Mouse (Mus musculus) limb, embryonic 14.5 days (tissue): ENCODE results near the gene Nlrp10. TPM values are rescaled to one million over a fixed set of nuclear protein-coding genes. Genes with fewer than 3 reads are reported as not detected.

Experiments
- ATAC-seq: fragments of 200-750 bp; cut with Nextera tagmentation; 2 replicates; pipeline ENCODE4 v1.8.0; 2017; ENCODE audit warnings: low read depth, moderate number of reproducible peaks, moderate TSS enrichment; ENCODE audit not compliant: low FRiP score
- DNase-seq: peaks from one replicate; pipeline ENCODE4 v3.0.0-alpha.2; 2015; ENCODE audit warnings: low spot score
- H3K27ac ChIP-seq: fragments of 300-500 bp; sonication (generic); replicated peaks from 2 replicates; pipeline ENCODE4 v1.5.1; 2014; ENCODE audit warnings: low read depth, mild to moderate bottlenecking, low read length, moderate library complexity, mixed read lengths
- H3K27me3 ChIP-seq: fragments of 300-500 bp; sonication (generic); 2 replicates; pipeline ENCODE4 v1.6.1; 2014; ENCODE audit warnings: low read length, mixed read lengths; ENCODE audit not compliant: control insufficient read depth, insufficient read depth
- H3K36me3 ChIP-seq: fragments of 300-500 bp; sonication (generic); 2 replicates; pipeline ENCODE4 v1.6.1; 2014; ENCODE audit warnings: mild to moderate bottlenecking, low read length, moderate library complexity, mixed read lengths; ENCODE audit not compliant: control insufficient read depth, insufficient read depth
- H3K4me1 ChIP-seq: fragments of 300-500 bp; sonication (generic); 2 replicates; pipeline ENCODE4 v1.6.1; 2014; ENCODE audit warnings: antibody characterized with exemption, low read length, mixed read lengths; ENCODE audit not compliant: control insufficient read depth, insufficient read depth
- H3K4me2 ChIP-seq: fragments of 300-500 bp; sonication (generic); replicated peaks from 2 replicates; pipeline ENCODE4 v1.6.1; 2014; ENCODE audit warnings: low read depth, mild to moderate bottlenecking, low read length, moderate library complexity; ENCODE audit not compliant: severe bottlenecking
- H3K4me3 ChIP-seq: fragments of 300-500 bp; sonication (generic); replicated peaks from 2 replicates; pipeline ENCODE4 v1.5.1; 2014; ENCODE audit warnings: low read length
- H3K9ac ChIP-seq: fragments of 300-500 bp; sonication (generic); 2 replicates; pipeline ENCODE4 v1.6.1; 2014; ENCODE audit warnings: mild to moderate bottlenecking, low read depth, low read length, moderate library complexity; ENCODE audit not compliant: severe bottlenecking
- H3K9me3 ChIP-seq: fragments of 300-500 bp; sonication (generic); 2 replicates; pipeline ENCODE4 v1.6.1; 2016; ENCODE audit warnings: low read length; ENCODE audit not compliant: control insufficient read depth
- POLR2A ChIP-seq: fragments of 200-500 bp; IDR thresholded peaks from 2 replicates; pipeline ENCODE4 v1.8.0; 2012; ENCODE audit warnings: inconsistent platforms, mild to moderate bottlenecking, moderate library complexity, borderline replicate concordance; ENCODE audit not compliant: insufficient read depth, insufficient read length; ENCODE audit errors: extremely low read depth
- WGBS: fragments of 180-500 bp; shearing (Covaris S2); extraction: QIAGEN DNeasy Blood & Tissue Kit; methylation state at CpG from one replicate; pipeline ENCODE4 v1.1.7; 2014; 5-methylcytosine and 5-hydroxymethylcytosine counted together
- polyA plus RNA-seq, 2 experiments: library from polyadenylated mRNA; depleted of rRNA in 1 of 2; stranded (reverse) in 1 of 2; unstranded in 1 of 2; fragments of >200 nt; fragmentation: Nextera tagmentation in 1 of 2; extraction: Ambion mirVana in 1 of 2; gene quantifications; 2 replicates each; pipeline versions ENCODE4 v1.2.1 to v1.2.3; 2012 to 2014

Gene Nlrp10
- polyA plus RNA-seq, 2 experiments: 0.10 TPM

- Histone ChIP-seq H3K4me2 (no peak overlapping the region), H3K27me3 (peaks cover 29% of the 10 kb centered on the region), H3K9me3 (no peaks in the 10 kb centered on the region), H3K9ac (no peak overlapping the region), H3K4me3 (no peak overlapping the region), H3K36me3 (peaks cover 14% of the 10 kb centered on the region; the same call in 1 of the 2 replicates), H3K4me1 (no peaks in the 10 kb centered on the region), H3K27ac (no peak overlapping the region)
- ATAC-seq (no peak), DNase-seq (no peak)
- no peak for TF ChIP-seq POLR2A
Measured at GRCm38 (mm10) chr7:108948611-108949010, 18.6 kb upstream of the Nlrp10 start.

- Histone ChIP-seq H3K4me3 (no peak overlapping the region), H3K4me1 (no peaks in the 10 kb centered on the region), H3K9ac (no peak overlapping the region), H3K27ac (no peak overlapping the region), H3K9me3 (no peaks in the 10 kb centered on the region), H3K27me3 (no peaks in the 10 kb centered on the region), H3K4me2 (no peak overlapping the region), H3K36me3 (peaks cover 57% of the 10 kb centered on the region)
- no peak for TF ChIP-seq POLR2A
- ATAC-seq (no peak), DNase-seq (no peak)
- 8% methylated on average over 2 of the region's 2 CpGs for WGBS
Measured at GRCm38 (mm10) chr7:108944002-108944401, 14.0 kb upstream of the Nlrp10 start.

DNA sequence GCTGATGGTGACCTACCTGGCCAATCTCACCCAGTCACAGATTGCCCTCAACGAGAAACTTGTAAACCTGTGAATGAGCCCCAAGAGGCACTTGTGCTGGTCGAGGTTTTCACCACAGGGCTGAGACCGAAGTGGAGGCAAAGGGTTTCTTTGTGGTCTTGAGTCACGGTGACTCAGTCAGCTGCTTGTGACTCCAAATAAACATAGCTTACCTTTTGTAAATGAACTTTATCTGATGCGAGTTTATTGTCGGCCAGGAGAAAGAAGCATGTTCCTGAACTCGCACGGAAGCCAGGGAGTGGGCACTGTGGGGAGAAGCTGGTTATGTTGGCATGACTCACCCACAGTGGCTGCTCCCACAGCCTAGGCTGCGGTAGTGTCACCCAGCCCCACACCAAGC, 11.5 kb upstream of the Nlrp10 start:
- DNase-seq (no peak), ATAC-seq (no peak)
- H3K36me3 ChIP-seq: peaks cover 75% of the 10 kb centered on the region
- no peaks in the 10 kb centered on the region for H3K4me1 ChIP-seq
- WGBS: 88% methylated on average over 9 of the region's 9 CpGs
- no peak overlapping the region for H3K4me2 ChIP-seq
- no peak overlapping the region for H3K4me3 ChIP-seq
- no peak overlapping the region for H3K9ac ChIP-seq
- no peak for TF ChIP-seq POLR2A
- no peaks in the 10 kb centered on the region for H3K27me3 ChIP-seq
- no peaks in the 10 kb centered on the region for H3K9me3 ChIP-seq
- no peak overlapping the region for H3K27ac ChIP-seq

- no peaks in the 10 kb centered on the region for H3K9me3 ChIP-seq
- H3K4me1 ChIP-seq: peaks cover 11% of the 10 kb centered on the region
- DNase-seq: no peak
- 91% methylated on average over 4 of the region's 4 CpGs for WGBS
- no peak for ATAC-seq
- H3K27me3 ChIP-seq: no peaks in the 10 kb centered on the region
- H3K27ac ChIP-seq: no peak overlapping the region
- peaks cover 44% of the 10 kb centered on the region for H3K36me3 ChIP-seq
- no peak overlapping the region for H3K4me3 ChIP-seq
- H3K9ac ChIP-seq: no peak overlapping the region
- H3K4me2 ChIP-seq: no peak overlapping the region
- no peak for TF ChIP-seq POLR2A
Measured at GRCm38 (mm10) chr7:108936591-108936990, 6.6 kb upstream of the Nlrp10 start.

GRCm38 (mm10) chr7:108935411-108935810, 5.4 kb upstream of the Nlrp10 start:
- Histone ChIP-seq H3K36me3 (peaks cover 32% of the 10 kb centered on the region), H3K27ac (no peak overlapping the region), H3K9ac (no peak overlapping the region; the same call in 1 of the 2 replicates), H3K4me1 (peaks cover 11% of the 10 kb centered on the region), H3K9me3 (no peaks in the 10 kb centered on the region), H3K27me3 (no peaks in the 10 kb centered on the region), H3K4me3 (peak overlapping the region; percentile 91), H3K4me2 (peak overlapping the region; percentile 81)
- no peak for DNase-seq
- no peak for TF ChIP-seq POLR2A
- WGBS: 88% methylated on average over 7 of the region's 7 CpGs
- no peak for ATAC-seq

DNA sequence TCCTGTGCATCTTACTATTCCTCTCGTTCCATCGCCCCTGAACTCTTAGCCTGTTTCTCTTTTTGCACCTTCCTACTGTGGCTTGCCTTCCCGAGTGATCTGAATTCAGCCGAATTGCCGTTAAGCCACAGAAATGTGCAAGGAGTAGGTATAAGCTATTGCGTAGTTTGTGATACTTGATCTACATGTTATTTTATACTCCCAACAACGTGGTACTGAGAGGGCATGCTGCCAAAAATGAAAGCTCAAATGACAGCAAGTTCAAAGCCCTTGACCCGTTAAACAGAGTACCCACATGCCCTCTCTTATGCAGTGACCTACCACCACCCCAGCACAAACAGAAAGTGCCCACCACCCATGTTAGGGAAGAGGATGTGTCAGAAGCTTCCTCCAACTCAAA, 4.9 kb upstream of the Nlrp10 start:
- H3K4me1 ChIP-seq: peaks cover 11% of the 10 kb centered on the region
- H3K9me3 ChIP-seq: no peaks in the 10 kb centered on the region
- peak overlapping the region; percentile 93 for H3K9ac ChIP-seq
- H3K27me3 ChIP-seq: no peaks in the 10 kb centered on the region
- no peak for DNase-seq
- 4% methylated on average over 8 of the region's 8 CpGs for WGBS
- H3K4me3 ChIP-seq: peak overlapping the region; percentile 91
- peaks cover 26% of the 10 kb centered on the region for H3K36me3 ChIP-seq
- no peak for ATAC-seq
- H3K27ac ChIP-seq: peak overlapping the region; percentile 72; the same call in 1 of the 2 replicates
- no peak for TF ChIP-seq POLR2A
- H3K4me2 ChIP-seq: peak overlapping the region; percentile 81
